Mouse (Mus musculus) ovary, postnatal 36 days (tissue): ENCODE data around the gene Duox2.
A peak's percentile ranks its signal among the peaks of the same experiment; 100 is the strongest.
"Not testable (repeated sequence)": the region's sequence is repeated elsewhere in the genome, so short reads cannot be mapped to it uniquely, and the experiment has no call there.

ENCODE experiments used
- DNase-seq: peaks from one replicate; pipeline ENCODE4 v3.0.0; 2022; ENCODE audit warnings: low spot score, mixed read lengths

The Duox2 gene

GRCm38 (mm10) chr2:122298096-122298499 is at the start of gene Duox2:
Duox2 (minus strand) TSS chr2:122298449.
- DNase-seq: no peak

GRCm38 (mm10) chr2:122347257-122347656 is 49.0 kb upstream of the Duox2 start:
- no peak for DNase-seq

- DNase-seq: not testable (repeated sequence)
These were observed 47.9 kb upstream of the Duox2 start for GRCm38 (mm10) chr2:122346164-122346563.

- DNase-seq: no peak
These were observed 47.1 kb upstream of the Duox2 start for GRCm38 (mm10) chr2:122345106-122345893.

- no peak for DNase-seq
These were observed 39.0 kb upstream of the Duox2 start for GRCm38 (mm10) chr2:122337291-122337690.

- DNase-seq: no peak
These were observed 35.9 kb upstream of the Duox2 start for GRCm38 (mm10) chr2:122334170-122334569.

- no peak for DNase-seq
These were observed 34.0 kb upstream of the Duox2 start for GRCm38 (mm10) chr2:122332222-122332621.

- DNase-seq: not testable (repeated sequence)
These were observed 32.1 kb upstream of the Duox2 start for GRCm38 (mm10) chr2:122330317-122330716.

GRCm38 (mm10) chr2:122327986-122328385 is 29.7 kb upstream of the Duox2 start:
- DNase-seq: no peak

GRCm38 (mm10) chr2:122325361-122325760 is 27.1 kb upstream of the Duox2 start:
- no peak for DNase-seq

- no peak for DNase-seq
These were observed 26.3 kb upstream of the Duox2 start for GRCm38 (mm10) chr2:122324586-122324985.

GRCm38 (mm10) chr2:122323960-122324359 is 25.7 kb upstream of the Duox2 start:
- DNase-seq: no peak

- DNase-seq: no peak
These were observed 19.1 kb upstream of the Duox2 start for GRCm38 (mm10) chr2:122317384-122317783.

- DNase-seq: no peak
These were observed 17.1 kb upstream of the Duox2 start, which contains the start of gene Duox1 for GRCm38 (mm10) chr2:122315372-122315771. Duox1 (plus strand) TSS chr2:122315672.

- DNase-seq: no peak
These were observed 15.3 kb upstream of the Duox2 start, which contains the start of gene Duoxa1 for GRCm38 (mm10) chr2:122313536-122313935. Duoxa1 (minus strand) TSS chr2:122313730.

GRCm38 (mm10) chr2:122312722-122313417 is 14.6 kb upstream of the Duox2 start:
- DNase-seq: peak; percentile 58

- DNase-seq: no peak
These were observed 13.3 kb upstream of the Duox2 start for GRCm38 (mm10) chr2:122311561-122311960.

- no peak for DNase-seq
These were observed 11.4 kb upstream of the Duox2 start for GRCm38 (mm10) chr2:122309647-122310046.

- DNase-seq: no peak
These were observed 7.9 kb upstream of the Duox2 start for GRCm38 (mm10) chr2:122306184-122306583.

- no peak for DNase-seq
These were observed 7.0 kb upstream of the Duox2 start for GRCm38 (mm10) chr2:122305097-122305892.

- DNase-seq: no peak
These were observed 6.3 kb upstream of the Duox2 start for GRCm38 (mm10) chr2:122304544-122304943.

- DNase-seq: peak; percentile 49
These were observed 4.5 kb upstream of the Duox2 start for GRCm38 (mm10) chr2:122302574-122303241.
